Mouse (Mus musculus): Measurements from ENCODE around the gene Cygb. TPM values are rescaled to one million over a fixed set of nuclear protein-coding genes. Genes with fewer than 3 reads are reported as not detected.
A peak's percentile ranks its signal among the peaks of the same experiment; 100 is the strongest.
"Not testable (repeated sequence)": the region's sequence is repeated elsewhere in the genome, so short reads cannot be mapped to it uniquely, and the experiment has no call there.

Cygb gene
- total RNA-seq, 2 experiments from 2014 or later, result 9.6 to 14.7 TPM

GRCm38 (mm10) chr11:116671845-116672434 lies 17.8 kb upstream of the Cygb start:
- DNase-seq, result peak; percentile 18
- H3K4me3 ChIP-seq, result peak overlapping the region; percentile 91
- no peak for TF ChIP-seq CTCF (IDR thresholded peaks at IDR 0.05)
- H3K27ac ChIP-seq, result peak overlapping the region; percentile 91
- intact Hi-C loops (cut with DNase I), result loop anchor here (1.0 kb wide), 2 partner anchors 29 to 136 kb away; no protein-coding TSS in a partner anchor

GRCm38 (mm10) chr11:116671112-116671844 lies 17.2 kb upstream of the Cygb start:
- intact Hi-C loops (cut with DNase I), result loop anchor here (1.0 kb wide), 2 partner anchors 28 to 137 kb away; no protein-coding TSS in a partner anchor

GRCm38 (mm10) chr11:116670386-116670785 lies 16.3 kb upstream of the Cygb start:
- no peak for TF ChIP-seq CTCF (IDR thresholded peaks at IDR 0.05)
- no peak for DNase-seq
- Histone ChIP-seq H3K4me3 (no peak overlapping the region), H3K27ac (no peak overlapping the region)
- intact Hi-C loops (cut with DNase I), result no loop called here

More at GRCm38 (mm10) chr11:116671112-116671844, 17.2 kb upstream of the Cygb start:
- peak overlapping the region; percentile 91 for H3K4me3 ChIP-seq
- TF ChIP-seq CTCF (IDR thresholded peaks at IDR 0.05), result peak; percentile 89
- DNase-seq, result peak; percentile 98
- peak overlapping the region; percentile 91 for H3K27ac ChIP-seq

GRCm38 (mm10) chr11:116669787-116670365 lies 15.8 kb upstream of the Cygb start:
- DNase-seq, result peak; percentile 13
- H3K27ac ChIP-seq, result no peak overlapping the region
- intact Hi-C loops (cut with DNase I), result no loop called here

GRCm38 (mm10) chr11:116669316-116669715 lies 15.2 kb upstream of the Cygb start:
- Histone ChIP-seq H3K4me3 (no peak overlapping the region), H3K27ac (no peak overlapping the region)
- peak; percentile 13 for DNase-seq
- no peak for TF ChIP-seq CTCF (IDR thresholded peaks at IDR 0.05)
- intact Hi-C loops (cut with DNase I), result no loop called here

More at GRCm38 (mm10) chr11:116669787-116670365, 15.8 kb upstream of the Cygb start:
- no peak for TF ChIP-seq CTCF (IDR thresholded peaks at IDR 0.05)
- no peak overlapping the region for H3K4me3 ChIP-seq

GRCm38 (mm10) chr11:116668839-116669238 lies 14.7 kb upstream of the Cygb start:
- intact Hi-C loops (cut with DNase I), result no loop called here
- Histone ChIP-seq H3K27ac (peak overlapping the region; percentile 57), H3K4me3 (no peak overlapping the region)
- TF ChIP-seq CTCF (IDR thresholded peaks at IDR 0.05), result peak; percentile 27; the same call in 1 of the 2 replicates
- no peak for DNase-seq

GRCm38 (mm10) chr11:116668381-116668825 lies 14.3 kb upstream of the Cygb start:
- TF ChIP-seq CTCF (IDR thresholded peaks at IDR 0.05), result no peak
- intact Hi-C loops (cut with DNase I), result no loop called here
- Histone ChIP-seq H3K4me3 (no peak overlapping the region), H3K27ac (peak overlapping the region; percentile 57)
- no peak for DNase-seq

- TF ChIP-seq CTCF (IDR thresholded peaks at IDR 0.05), result no peak
These were observed 13.8 kb upstream of the Cygb start for GRCm38 (mm10) chr11:116667930-116668329.

GRCm38 (mm10) chr11:116667012-116667411 lies 12.9 kb upstream of the Cygb start:
- intact Hi-C loops (cut with DNase I); DNase-seq: not testable (repeated sequence)

More at GRCm38 (mm10) chr11:116667930-116668329, 13.8 kb upstream of the Cygb start:
- H3K27ac ChIP-seq, result peak overlapping the region; percentile 57
- peak; percentile 12 for DNase-seq
- intact Hi-C loops (cut with DNase I), result no loop called here
- H3K4me3 ChIP-seq, result no peak overlapping the region

GRCm38 (mm10) chr11:116666566-116666965 lies 12.5 kb upstream of the Cygb start:
- Histone ChIP-seq H3K4me3 (no peak overlapping the region), H3K27ac (peak overlapping the region; percentile 43; the same call in 1 of the 2 replicates)
- DNase-seq, result peak; percentile 21
- no peak for TF ChIP-seq CTCF (IDR thresholded peaks at IDR 0.05)
- intact Hi-C loops (cut with DNase I), result no loop called here

More at GRCm38 (mm10) chr11:116667012-116667411, 12.9 kb upstream of the Cygb start:
- not testable (repeated sequence) for H3K27ac ChIP-seq, H3K4me3 ChIP-seq

GRCm38 (mm10) chr11:116665289-116665688 lies 11.2 kb upstream of the Cygb start:
- H3K27ac ChIP-seq, result no peak overlapping the region
- no peak for TF ChIP-seq CTCF (IDR thresholded peaks at IDR 0.05)
- intact Hi-C loops (cut with DNase I), result no loop called here
- H3K4me3 ChIP-seq, result no peak overlapping the region
- DNase-seq, result no peak

GRCm38 (mm10) chr11:116661948-116662377 lies 7.8 kb upstream of the Cygb start:
- no peak overlapping the region for H3K4me3 ChIP-seq
- no peak overlapping the region; the same call in 1 of the 2 replicates for H3K27ac ChIP-seq
- no peak for TF ChIP-seq CTCF (IDR thresholded peaks at IDR 0.05)
- intact Hi-C loops (cut with DNase I), result no loop called here
- DNase-seq, result peak; percentile 74

All from gastrocnemius, adult 2 months (tissue).